Mouse (Mus musculus) myocyte (in vitro differentiated cells): Measurements from ENCODE around the gene Rapgef2.

Source experiments
- CEBPB ChIP-seq: IDR thresholded peaks from 2 replicates; pipeline ENCODE4 v1.6.1; 2011; ENCODE audit warnings: mild to moderate bottlenecking, moderate library complexity; ENCODE audit not compliant: poor library complexity, insufficient read depth, severe bottlenecking
- E2F4 ChIP-seq: IDR thresholded peaks from one replicate; pipeline ENCODE4 v1.6.1; 2011; ENCODE audit warnings: mild to moderate bottlenecking, control low read depth, moderate library complexity; ENCODE audit not compliant: insufficient read depth
- MAX ChIP-seq: IDR thresholded peaks from one replicate; pipeline ENCODE4 v1.6.1; 2011; ENCODE audit warnings: low read depth, mild to moderate bottlenecking, control low read depth
- MYOD1 ChIP-seq, 3 experiments: IDR thresholded peaks; one replicate each; pipeline ENCODE4 v1.6.1; 2011; ENCODE audit warnings: control low read depth in 2 of 3, low read depth in 2 of 3, mild to moderate bottlenecking in 2 of 3, moderate library complexity in 1 of 3; ENCODE audit not compliant: insufficient read length in 2 of 3, control insufficient read depth in 1 of 3
- MYOG ChIP-seq, 3 experiments: IDR thresholded peaks; one replicate each; pipeline ENCODE4 v1.6.1; 2011; ENCODE audit warnings: control low read depth in 2 of 3, low read depth in 2 of 3, mild to moderate bottlenecking in 2 of 3; ENCODE audit not compliant: insufficient read length in 2 of 3, control insufficient read depth in 1 of 3, insufficient read depth in 1 of 3
- POLR2A ChIP-seq: IDR thresholded peaks from one replicate; pipeline ENCODE4 v1.6.1; 2011; ENCODE audit warnings: low read depth, mild to moderate bottlenecking, control low read depth, moderate library complexity; ENCODE audit not compliant: insufficient read length
- POLR2AphosphoS2 ChIP-seq: IDR thresholded peaks from one replicate; pipeline ENCODE4 v1.6.1; 2011; ENCODE audit warnings: low read depth, control low read depth; ENCODE audit not compliant: insufficient read length
- SRF ChIP-seq: IDR thresholded peaks from one replicate; pipeline ENCODE4 v1.6.1; 2011; ENCODE audit warnings: low read depth; ENCODE audit not compliant: control insufficient read depth, insufficient read length
- TCF12 ChIP-seq: IDR thresholded peaks from one replicate; pipeline ENCODE4 v1.6.1; 2011; ENCODE audit warnings: mild to moderate bottlenecking, control low read depth; ENCODE audit not compliant: poor library complexity, insufficient read depth, severe bottlenecking
- TCF3 ChIP-seq: IDR thresholded peaks from one replicate; pipeline ENCODE4 v1.6.1; 2011; ENCODE audit warnings: low read depth, control low read depth; ENCODE audit not compliant: insufficient read length
- USF1 ChIP-seq: IDR thresholded peaks from one replicate; pipeline ENCODE4 v1.6.1; 2011; ENCODE audit warnings: low read depth, mild to moderate bottlenecking, control low read depth, moderate library complexity

- TF ChIP-seq POLR2A (no peak), MYOD1 (IDR thresholded peaks at IDR 0.05; ENCODE audit: control insufficient read depth in 1 of 3, insufficient read length in 2 of 3, low read depth in 2 of 3) (no peak), MAX (no peak), TCF12 (no peak), E2F4 (no peak), MYOG (IDR thresholded peaks at IDR 0.05; ENCODE audit: control insufficient read depth in 1 of 3, insufficient read depth in 1 of 3, insufficient read length in 2 of 3, low read depth in 2 of 3) (no peak), POLR2AphosphoS2 (no peak), SRF (no peak), CEBPB (no peak), TCF3 (no peak), USF1 (no peak)
These were observed 19.3 kb downstream of the Rapgef2 start for GRCm38 (mm10) chr3:79266976-79267375.
